Mouse (Mus musculus) kidney, postnatal 10 days (tissue): Measurements from ENCODE around the gene Itpr2.

Experiments used
- DNase-seq: peaks from one replicate; pipeline ENCODE4 v3.0.0; 2021; ENCODE audit warnings: mixed read lengths

Gene Itpr2

GRCm38 (mm10) chr6:146255656-146256055, 246.4 kb downstream of the Itpr2 start:
- DNase-seq = no peak

- no peak for DNase-seq
Measured at GRCm38 (mm10) chr6:146254931-146255330, 247.1 kb downstream of the Itpr2 start.

- no peak for DNase-seq
Measured at GRCm38 (mm10) chr6:146254216-146254820, 247.7 kb downstream of the Itpr2 start.

GRCm38 (mm10) chr6:146249096-146249495, 252.9 kb downstream of the Itpr2 start:
- DNase-seq = no peak

GRCm38 (mm10) chr6:146248341-146248740, 253.7 kb downstream of the Itpr2 start:
- DNase-seq = no peak

GRCm38 (mm10) chr6:146247906-146248305, 254.1 kb downstream of the Itpr2 start:
- no peak for DNase-seq

- no peak for DNase-seq
Measured at GRCm38 (mm10) chr6:146246368-146246767, 255.7 kb downstream of the Itpr2 start.

- no peak for DNase-seq
Measured at GRCm38 (mm10) chr6:146245888-146246287, 256.1 kb downstream of the Itpr2 start.

- DNase-seq = no peak
Measured at GRCm38 (mm10) chr6:146243068-146243467, 259.0 kb downstream of the Itpr2 start.

- DNase-seq = no peak
Measured at GRCm38 (mm10) chr6:146241336-146241735, 260.7 kb downstream of the Itpr2 start.

- DNase-seq = no peak
Measured at GRCm38 (mm10) chr6:146235165-146235564, 266.9 kb downstream of the Itpr2 start.

GRCm38 (mm10) chr6:146234417-146234816, 267.6 kb downstream of the Itpr2 start:
- DNase-seq = no peak

- DNase-seq = no peak
Measured at GRCm38 (mm10) chr6:146230903-146231302, 271.1 kb downstream of the Itpr2 start.

- DNase-seq = no peak
Measured at GRCm38 (mm10) chr6:146230373-146230788, 271.6 kb downstream of the Itpr2 start.

GRCm38 (mm10) chr6:146229967-146230366, 272.1 kb downstream of the Itpr2 start:
- DNase-seq = no peak

GRCm38 (mm10) chr6:146229519-146229918, 272.5 kb downstream of the Itpr2 start:
- DNase-seq = no peak

GRCm38 (mm10) chr6:146228048-146228447, 274.0 kb downstream of the Itpr2 start:
- no peak for DNase-seq

- DNase-seq = no peak
Measured at GRCm38 (mm10) chr6:146222403-146223063, 279.5 kb downstream of the Itpr2 start.

- DNase-seq = no peak
Measured at GRCm38 (mm10) chr6:146221371-146222336, 280.4 kb downstream of the Itpr2 start.

GRCm38 (mm10) chr6:146220071-146220470, 282.0 kb downstream of the Itpr2 start:
- DNase-seq = no peak

GRCm38 (mm10) chr6:146219534-146219933, 282.5 kb downstream of the Itpr2 start:
- no peak for DNase-seq

- no peak for DNase-seq
Measured at GRCm38 (mm10) chr6:146215302-146215701, 286.7 kb downstream of the Itpr2 start.

- DNase-seq = no peak
Measured at GRCm38 (mm10) chr6:146212339-146212738, 289.7 kb downstream of the Itpr2 start.
